Comparison of ENCODE assay signal across 8 mouse cellular contexts in the genomic region with DNA sequence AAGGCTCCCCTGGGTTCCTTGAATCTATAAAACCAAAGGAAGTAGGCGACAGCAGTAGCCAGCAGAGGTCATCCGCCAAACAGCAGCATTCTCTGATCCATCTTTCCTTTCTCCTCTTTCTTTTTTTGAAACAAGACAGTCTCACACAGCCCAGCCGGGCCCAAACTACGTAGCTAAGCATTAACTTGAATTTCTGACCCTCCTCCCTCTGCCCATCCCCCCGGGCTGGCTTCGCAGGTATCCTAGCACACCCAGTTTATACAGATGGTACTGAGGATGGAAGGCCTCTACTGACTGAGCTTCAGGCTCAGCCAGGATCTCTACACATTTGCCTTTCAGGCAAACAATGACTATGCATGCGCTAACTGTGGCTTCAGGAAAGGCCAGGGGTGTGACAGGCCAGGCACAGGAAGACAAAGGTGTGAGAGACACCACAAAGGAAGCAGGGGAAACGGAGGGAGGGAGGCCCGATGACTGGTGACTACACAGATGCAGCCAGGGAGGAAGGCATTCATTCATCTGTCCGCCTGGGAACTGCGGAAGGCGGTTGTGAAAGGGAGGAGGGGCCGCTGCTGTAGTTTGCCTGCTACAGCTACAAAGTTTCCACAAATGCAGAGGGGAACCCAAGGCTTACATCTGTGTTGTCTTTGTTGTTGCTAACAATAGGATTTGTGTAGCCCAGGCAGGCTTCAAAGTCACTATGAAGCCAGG. TPM values are rescaled to one million over a fixed set of nuclear protein-coding genes. Genes with fewer than 3 reads are reported as not detected.
DNase-seq lines count a peak whose midpoint lies in the region; ATAC-seq lines count a peak whose summit lies in the region.

No protein-coding gene starts in this region.

- H3K36me3 ChIP-seq in heart, embryonic 13.5 days: peaks cover 50% of the 10 kb centered on the region

- H3K4me3 ChIP-seq in heart, embryonic 13.5 days: no peak overlapping the region

- no peaks in the 10 kb centered on the region for H3K9me3 ChIP-seq in heart, embryonic 13.5 days

- peak overlapping the region; percentile 70 for H3K27ac ChIP-seq in heart, embryonic 13.5 days (replicated peaks)

- intact Hi-C loops in left cerebral cortex, postnatal 36 days (cut with DNase I): no loop called here

- peak overlapping the region; percentile 52 for H3K9ac ChIP-seq in heart, embryonic 13.5 days

- no peak for ATAC-seq in heart, embryonic 13.5 days (ENCODE audit: extremely low read depth, insufficient number of reproducible peaks, low FRiP score, low TSS enrichment)
- ATAC-seq in monocyte, adult 5-6 weeks (replicated peaks; ENCODE audit: insufficient number of reproducible peaks, low FRiP score, low TSS enrichment, poor library complexity, severe bottlenecking): no peak

- WGBS in heart, embryonic 13.5 days: 46% methylated on average over 13 of the region's 13 CpGs

- peak; percentile 49 for DNase-seq in CD4-positive helper T cell, adult 2 months (ENCODE audit: low read depth, low spot score)
- DNase-seq in R1 (ENCODE audit: low read depth, low spot score): peak; percentile 90
- peak; percentile 62 to 87 for DNase-seq in kidney, postnatal 25 days
- peak; percentile 61 for DNase-seq in naive thymus-derived CD4-positive, alpha-beta T cell, adult 2 months (ENCODE audit: low read depth)
- DNase-seq in left cerebral cortex, postnatal 36 days (ENCODE audit: low spot score in 2 of 2): no peak
- no peak for DNase-seq in left cerebral cortex, adult 9 months (ENCODE audit: low spot score in 2 of 2)

- no peak overlapping the region for H3K4me2 ChIP-seq in heart, embryonic 13.5 days

- peaks cover 33% of the 10 kb centered on the region for H3K4me1 ChIP-seq in heart, embryonic 13.5 days

- H3K27me3 ChIP-seq in heart, embryonic 13.5 days (replicated peaks): no peaks in the 10 kb centered on the region

RNA-seq across cellular contexts. Expression of gene Fbxl18, which starts 14.3 kb away (rescaled TPM):
- 8.7 and 9.5 TPM in 2 replicates for polyA plus RNA-seq in heart, embryonic 13.5 days (2015; fragmentation: Nextera tagmentation; extraction: Ambion mirVana)
- 1.6 to 3.6 TPM (median 2.3 TPM) in 3 replicates for total RNA-seq in monocyte, adult 5-6 weeks (2017)
- 10 to 100 TPM; 30.4 to 34.1 TPM for total RNA-seq in left cerebral cortex, postnatal 36 days (2021)

RNA-seq across cellular contexts. Expression of gene Actb, which starts 25.6 kb away (rescaled TPM):
- polyA plus RNA-seq in heart, embryonic 13.5 days (2015; fragmentation: Nextera tagmentation; extraction: Ambion mirVana): 6,383 and 6,386 TPM in 2 replicates
- total RNA-seq in monocyte, adult 5-6 weeks (2017): 6,587 to 7,071 TPM (median 6,776 TPM) in 3 replicates
- 1,000 to 10,000 TPM; 2,229 to 2,541 TPM for total RNA-seq in left cerebral cortex, postnatal 36 days (2021)

Comparison
In these comparisons a context has a peak if more than half of its experiments do, and no peak if none do; other contexts are left out.
1. DNase-seq: peak in CD4-positive helper T cell, adult 2 months (single experiment), R1 (single experiment), kidney, postnatal 25 days (2 of 2) and naive thymus-derived CD4-positive, alpha-beta T cell, adult 2 months (single experiment); none in left cerebral cortex, postnatal 36 days (0 of 2) and left cerebral cortex, adult 9 months (0 of 2).